Mouse (Mus musculus) limb, embryonic 12.5 days (tissue): ENCODE results near the gene Atf7. TPM values are rescaled to one million over a fixed set of nuclear protein-coding genes. Genes with fewer than 3 reads are reported as not detected.
A peak's percentile ranks its signal among the peaks of the same experiment; 100 is the strongest.
"Not testable (repeated sequence)": the region's sequence is repeated elsewhere in the genome, so short reads cannot be mapped to it uniquely, and the experiment has no call there.

Experiments
- ATAC-seq: fragments of 200-750 bp; cut with Nextera tagmentation; 2 replicates; pipeline ENCODE4 v1.8.0; 2017; ENCODE audit warnings: low read depth, moderate TSS enrichment; ENCODE audit not compliant: insufficient number of reproducible peaks, insufficient read depth, low FRiP score, low TSS enrichment
- H3K27ac ChIP-seq: fragments of 300-500 bp; sonication (generic); 2 replicates; pipeline ENCODE4 v1.5.1; 2016; ENCODE audit warnings: mild to moderate bottlenecking, moderate library complexity
- H3K27me3 ChIP-seq: fragments of 300-500 bp; sonication (generic); 2 replicates; pipeline ENCODE4 v1.6.1; 2016; ENCODE audit warnings: mild to moderate bottlenecking, moderate library complexity
- H3K36me3 ChIP-seq: fragments of 300-500 bp; sonication (generic); 2 replicates; pipeline ENCODE4 v1.6.1; 2016; ENCODE audit warnings: mild to moderate bottlenecking, moderate library complexity
- H3K4me1 ChIP-seq: fragments of 300-500 bp; sonication (generic); replicated peaks from 2 replicates; pipeline ENCODE4 v1.6.1; 2016
- H3K4me2 ChIP-seq: fragments of 300-500 bp; sonication (generic); 2 replicates; pipeline ENCODE4 v1.6.1; 2016; ENCODE audit warnings: mild to moderate bottlenecking, moderate library complexity
- H3K4me3 ChIP-seq: fragments of 300-500 bp; sonication (generic); replicated peaks from 2 replicates; pipeline ENCODE4 v1.5.1; 2016; ENCODE audit warnings: mild to moderate bottlenecking
- H3K9ac ChIP-seq: fragments of 300-500 bp; sonication (generic); replicated peaks from 2 replicates; pipeline ENCODE4 v1.6.1; 2016; ENCODE audit warnings: mild to moderate bottlenecking, moderate library complexity
- H3K9me3 ChIP-seq: fragments of 300-500 bp; sonication (generic); 2 replicates; pipeline ENCODE4 v1.6.1; 2016; ENCODE audit warnings: mild to moderate bottlenecking, moderate library complexity
- WGBS: fragments of 180-500 bp; shearing (Covaris S2); methylation state at CpG from one replicate; pipeline ENCODE4 v1.1.7; 2016; 5-methylcytosine and 5-hydroxymethylcytosine counted together
- polyA plus RNA-seq: library from polyadenylated mRNA; unstranded; fragments of >200 nt; fragmentation: Nextera tagmentation; extraction: Ambion mirVana; gene quantifications from 2 replicates; pipeline ENCODE4 v1.2.1, GENCODE M21; 2016

Gene Atf7
- polyA plus RNA-seq, 1 experiment from 2014 or later = 32.1 TPM

DNA sequence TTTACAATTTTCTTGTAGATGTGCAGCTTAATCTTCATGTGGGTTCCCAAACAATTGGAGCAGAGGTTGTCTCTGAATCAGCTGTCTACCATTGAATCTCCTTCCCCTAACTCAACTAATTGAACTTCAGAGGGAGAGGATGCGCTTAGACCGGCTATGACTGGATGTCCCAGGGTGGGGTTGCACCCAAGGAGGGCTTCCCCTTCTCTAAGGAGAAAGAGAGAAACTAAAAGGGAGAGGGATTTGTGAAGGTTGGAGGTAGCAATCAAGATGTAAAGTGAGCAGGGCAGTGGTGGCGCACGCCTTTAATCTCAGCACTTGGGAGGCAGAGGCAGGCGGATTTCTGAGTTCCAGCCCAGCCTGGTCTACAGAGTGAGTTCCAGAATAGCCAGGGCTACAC lies 5.8 kb downstream of the Atf7 start:
- no peak overlapping the region for H3K9ac ChIP-seq
- H3K4me3 ChIP-seq = no peak overlapping the region
- no peak overlapping the region for H3K4me2 ChIP-seq
- H3K27me3 ChIP-seq = no peaks in the 10 kb centered on the region
- H3K27ac ChIP-seq = no peak overlapping the region
- H3K36me3 ChIP-seq = peaks cover 11% of the 10 kb centered on the region; the same call in 1 of the 2 replicates
- 98% methylated on average over 5 of the region's 5 CpGs for WGBS
- ATAC-seq = no peak
- H3K4me1 ChIP-seq = peaks cover 10% of the 10 kb centered on the region
- H3K9me3 ChIP-seq = no peaks in the 10 kb centered on the region

DNA sequence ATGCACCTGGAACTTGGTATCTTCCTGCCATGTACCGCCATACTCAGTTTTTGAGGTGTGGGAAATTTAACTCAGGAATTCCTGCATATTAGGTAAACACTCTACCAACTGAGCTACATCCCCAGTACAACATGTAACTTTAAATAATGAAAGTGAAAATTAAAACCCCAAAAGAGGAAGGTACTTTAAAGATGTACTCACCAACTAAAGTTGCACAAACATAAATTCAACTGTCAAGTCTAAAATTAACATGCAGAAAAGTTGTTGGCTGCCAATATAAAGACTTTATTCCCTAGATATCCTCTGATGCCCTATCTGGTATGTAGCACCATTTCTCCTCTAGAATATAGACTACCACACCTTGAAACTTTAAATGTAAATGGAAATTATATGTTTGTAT lies 7.6 kb downstream of the Atf7 start:
- H3K4me3 ChIP-seq = no peak overlapping the region
- peaks cover 11% of the 10 kb centered on the region; the same call in 1 of the 2 replicates for H3K36me3 ChIP-seq
- H3K4me1 ChIP-seq = no peaks in the 10 kb centered on the region; the same call in 1 of the 2 replicates
- H3K9ac ChIP-seq = no peak overlapping the region
- ATAC-seq = no peak
- no peak overlapping the region for H3K4me2 ChIP-seq
- no peak overlapping the region for H3K27ac ChIP-seq
- no peaks in the 10 kb centered on the region for H3K27me3 ChIP-seq
- 97% methylated on average over 1 of the region's 1 CpGs for WGBS
- no peaks in the 10 kb centered on the region for H3K9me3 ChIP-seq

DNA sequence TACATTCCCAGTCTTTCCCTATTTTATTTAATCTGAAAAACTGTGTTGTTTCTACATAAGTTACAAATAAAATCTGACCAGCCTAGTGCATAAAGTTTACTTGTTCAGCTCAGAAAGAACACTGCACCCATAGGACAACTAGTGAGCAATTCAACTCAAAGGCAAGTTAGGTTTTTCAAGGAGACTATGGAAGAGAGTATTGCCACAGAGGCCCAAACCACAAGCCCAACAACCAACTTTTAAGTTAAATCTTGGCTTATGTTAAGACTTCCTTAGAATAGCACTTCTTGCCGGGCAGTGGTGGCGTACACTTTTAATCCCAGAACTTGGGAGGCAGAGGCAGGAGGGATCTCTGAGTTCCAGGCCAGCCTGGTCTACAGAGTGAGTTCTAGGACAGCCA lies 9.1 kb downstream of the Atf7 start:
- no peak overlapping the region for H3K4me3 ChIP-seq
- ATAC-seq = no peak
- 93% methylated on average over 2 of the region's 2 CpGs for WGBS
- peaks cover 11% of the 10 kb centered on the region; the same call in 1 of the 2 replicates for H3K36me3 ChIP-seq
- H3K4me1 ChIP-seq = 0 out of 2 replicates have a peak, but pooled peaks cover 2% of the 10 kb centered on the region
- H3K9me3 ChIP-seq = no peaks in the 10 kb centered on the region
- H3K27ac ChIP-seq = no peak overlapping the region
- no peaks in the 10 kb centered on the region for H3K27me3 ChIP-seq
- no peak overlapping the region for H3K9ac ChIP-seq
- H3K4me2 ChIP-seq = no peak overlapping the region

DNA sequence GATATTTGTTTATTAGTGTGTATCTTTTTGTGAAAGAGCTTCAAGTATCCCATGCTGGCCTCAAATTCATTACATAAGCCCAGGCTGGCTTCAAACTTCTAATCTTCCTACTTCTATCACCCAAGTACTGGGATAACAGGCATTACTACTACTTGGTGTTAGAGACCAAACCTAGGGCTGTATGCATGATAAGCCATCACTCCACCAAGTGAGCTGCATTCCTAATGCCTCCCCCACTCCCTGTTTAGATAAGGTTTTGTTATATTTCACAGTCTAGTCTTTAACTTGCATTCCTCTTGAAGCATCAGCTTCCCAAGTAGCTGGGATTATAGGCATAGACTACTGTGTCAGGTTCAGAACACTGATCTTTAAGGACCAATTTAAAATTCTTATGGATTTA lies 11.0 kb downstream of the Atf7 start:
- no peak overlapping the region for H3K27ac ChIP-seq

DNA sequence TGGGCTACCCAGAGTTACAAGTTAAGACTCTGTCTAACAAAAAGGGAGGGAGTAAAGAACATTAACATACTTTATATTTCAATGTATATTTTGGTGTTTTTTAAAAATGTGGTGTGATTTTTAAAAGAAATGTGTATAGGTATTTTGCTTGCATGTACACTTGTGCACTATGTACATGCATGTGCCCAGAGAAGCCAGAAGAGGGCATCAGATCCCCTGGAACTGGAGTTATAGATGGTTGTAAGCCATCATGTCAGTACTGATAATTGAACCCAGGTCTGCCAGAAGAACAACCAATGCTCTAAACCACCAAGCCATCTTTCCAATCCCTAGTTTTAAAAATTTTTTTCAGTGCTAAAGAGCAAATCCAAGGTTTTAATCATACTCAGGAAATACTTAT lies 12.3 kb downstream of the Atf7 start:
- Histone ChIP-seq H3K36me3 (no peaks in the 10 kb centered on the region), H3K9ac (no peak overlapping the region), H3K27me3 (no peaks in the 10 kb centered on the region), H3K4me2 (no peak overlapping the region), H3K9me3 (no peaks in the 10 kb centered on the region), H3K4me1 (0 out of 2 replicates have a peak, but pooled peaks cover 2% of the 10 kb centered on the region), H3K27ac (no peak overlapping the region), H3K4me3 (no peak overlapping the region)
- ATAC-seq = no peak

More for the DNA sequence above, 11.0 kb downstream of the Atf7 start:
- no peak overlapping the region for H3K9ac ChIP-seq
- no peaks in the 10 kb centered on the region for H3K9me3 ChIP-seq
- no peaks in the 10 kb centered on the region for H3K36me3 ChIP-seq
- no peak for ATAC-seq
- 0 out of 2 replicates have a peak, but pooled peaks cover 2% of the 10 kb centered on the region for H3K4me1 ChIP-seq
- no peak overlapping the region for H3K4me3 ChIP-seq
- no peaks in the 10 kb centered on the region for H3K27me3 ChIP-seq
- H3K4me2 ChIP-seq = no peak overlapping the region

DNA sequence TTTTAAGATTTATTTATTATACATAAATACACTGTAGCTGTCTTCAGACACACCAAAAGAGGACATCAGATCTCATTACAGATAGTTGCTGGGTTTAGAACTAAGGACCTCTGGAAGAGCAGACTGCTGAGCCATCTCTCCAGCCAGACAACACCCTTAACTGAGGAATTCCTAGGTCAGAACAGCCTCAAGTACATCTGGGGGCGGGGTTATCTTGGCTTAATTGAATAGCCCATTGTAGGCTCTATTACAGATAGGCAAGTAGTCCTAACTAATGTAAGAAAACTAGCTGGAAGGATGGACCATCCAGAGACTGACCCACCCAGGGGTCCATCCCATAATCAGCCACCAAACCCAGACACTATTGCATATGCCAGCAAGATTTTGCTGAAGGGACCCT lies 16.7 kb downstream of the Atf7 start:
- not testable (repeated sequence) for H3K4me1 ChIP-seq, H3K27ac ChIP-seq

DNA sequence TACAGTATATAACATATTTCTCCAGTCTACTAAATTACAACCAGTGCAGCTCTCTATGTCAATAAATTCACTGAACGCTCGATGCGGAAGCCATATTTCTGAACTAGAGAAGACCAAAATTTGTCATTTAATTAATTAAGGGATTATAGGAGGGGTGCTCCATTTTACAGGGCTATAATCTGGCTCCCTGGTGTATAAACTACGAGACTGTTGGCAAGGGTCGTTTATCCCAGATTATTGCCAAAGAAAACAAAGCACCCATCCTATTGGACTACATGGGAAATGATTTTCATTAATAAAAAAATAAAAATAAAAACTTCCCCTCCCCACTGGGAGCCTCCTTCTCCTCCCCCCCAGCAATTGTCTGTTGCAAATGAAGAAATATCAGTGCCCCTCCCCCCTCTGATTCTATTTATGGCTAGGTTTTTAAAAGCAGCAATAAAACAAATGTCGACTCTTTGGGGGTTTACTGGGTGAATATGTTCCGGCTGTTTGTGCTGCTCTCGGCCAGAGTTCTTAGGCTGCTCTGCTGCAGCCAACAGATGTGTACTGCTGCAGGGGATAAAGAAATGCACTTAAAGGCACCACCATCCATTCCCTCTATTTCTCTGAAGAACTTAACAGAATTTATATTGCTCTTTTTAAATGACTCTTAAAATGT lies 31.1 kb downstream of the Atf7 start:
- Histone ChIP-seq H3K4me1 (peaks cover 23% of the 10 kb centered on the region), H3K4me3 (no peak overlapping the region), H3K36me3 (peaks cover 5% of the 10 kb centered on the region; the same call in 1 of the 2 replicates), H3K9ac (no peak overlapping the region), H3K9me3 (no peaks in the 10 kb centered on the region), H3K27me3 (no peaks in the 10 kb centered on the region), H3K4me2 (peak overlapping the region; percentile 46), H3K27ac (peak overlapping the region; percentile 51; the same call in 1 of the 2 replicates)
- no peak; the same call in 1 of the 2 replicates for ATAC-seq
- WGBS = 13% methylated on average over 8 of the region's 8 CpGs

More for the DNA sequence above, 16.7 kb downstream of the Atf7 start:
- H3K36me3 ChIP-seq, H3K9me3 ChIP-seq, H3K4me2 ChIP-seq, ATAC-seq, H3K27me3 ChIP-seq, H3K9ac ChIP-seq, H3K4me3 ChIP-seq: not testable (repeated sequence)
- 66% methylated on average over 1 of the region's 1 CpGs for WGBS

DNA sequence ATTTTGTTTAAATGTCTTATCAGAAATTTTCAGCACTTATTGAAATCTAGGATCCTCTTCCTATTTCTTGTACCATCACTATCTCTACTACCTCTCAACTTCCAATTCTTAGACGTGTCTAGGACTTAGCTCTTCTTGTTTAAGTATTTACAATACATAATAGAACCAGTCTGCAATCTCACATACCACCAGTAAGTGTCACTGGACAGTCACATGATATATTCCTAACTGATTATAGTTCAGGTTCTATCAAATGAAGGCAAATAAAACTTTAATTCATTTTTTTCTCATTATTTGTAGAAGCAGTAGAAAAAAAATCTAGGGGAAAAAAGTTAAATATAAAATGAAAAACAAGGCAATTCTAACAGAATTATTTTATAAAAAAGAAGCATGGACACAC lies 32.6 kb downstream of the Atf7 start:
- no peaks in the 10 kb centered on the region for H3K27me3 ChIP-seq
- no peak overlapping the region for H3K4me2 ChIP-seq
- no peak overlapping the region for H3K4me3 ChIP-seq
- H3K4me1 ChIP-seq = peaks cover 23% of the 10 kb centered on the region
- no peak for ATAC-seq
- no peak overlapping the region for H3K27ac ChIP-seq
- no peaks in the 10 kb centered on the region for H3K9me3 ChIP-seq
- H3K36me3 ChIP-seq = peaks cover 5% of the 10 kb centered on the region; the same call in 1 of the 2 replicates
- WGBS = 61% methylated on average over 1 of the region's 1 CpGs
- H3K9ac ChIP-seq = no peak overlapping the region

DNA sequence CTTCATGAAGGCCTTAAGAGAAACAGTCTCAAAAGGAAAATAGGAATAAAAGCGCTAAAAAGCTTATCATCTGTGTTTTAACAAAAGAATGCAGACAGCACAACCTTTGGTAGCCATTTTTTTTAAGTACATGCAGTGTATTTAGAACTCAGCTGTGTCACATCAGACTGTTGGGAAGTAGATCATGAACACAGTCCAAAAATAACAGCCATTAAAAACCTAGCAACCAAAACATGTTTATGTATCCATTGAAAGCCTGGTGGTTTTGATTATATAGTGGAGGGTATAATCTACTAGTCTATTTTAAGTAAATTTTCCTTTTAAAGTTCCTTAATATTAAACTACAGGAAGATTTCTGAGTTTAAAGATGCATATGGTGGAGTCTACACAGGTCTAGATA lies 34.7 kb downstream of the Atf7 start:
- WGBS = 80% methylated on average over 1 of the region's 1 CpGs

DNA sequence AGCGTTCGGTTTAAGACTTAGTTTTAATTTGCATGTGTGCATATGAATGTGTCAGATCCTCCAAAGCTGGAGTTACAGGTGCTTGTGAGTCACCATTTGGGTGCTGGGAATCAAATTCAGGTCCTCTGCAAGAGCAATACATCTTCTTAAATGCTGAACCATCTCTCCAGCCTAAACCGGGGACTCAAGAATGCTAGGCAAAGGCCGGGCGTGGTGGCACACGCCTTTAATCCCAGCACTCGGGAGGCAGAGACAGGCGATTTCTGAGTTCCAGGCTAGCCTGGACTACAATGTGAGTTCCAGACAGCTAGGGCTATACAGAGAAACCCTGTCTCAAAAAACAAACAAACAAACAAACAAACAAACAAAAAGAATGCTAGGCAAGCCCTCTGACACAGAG lies 35.4 kb downstream of the Atf7 start:
- H3K36me3 ChIP-seq = peaks cover 5% of the 10 kb centered on the region; the same call in 1 of the 2 replicates
- no peak overlapping the region for H3K4me2 ChIP-seq
- no peak for ATAC-seq
- H3K27me3 ChIP-seq = no peaks in the 10 kb centered on the region
- no peaks in the 10 kb centered on the region for H3K9me3 ChIP-seq
- WGBS = 94% methylated on average over 8 of the region's 8 CpGs
- H3K9ac ChIP-seq = no peak overlapping the region
- no peak overlapping the region for H3K4me3 ChIP-seq
- H3K4me1 ChIP-seq = peaks cover 21% of the 10 kb centered on the region
- H3K27ac ChIP-seq = no peak overlapping the region

More for the DNA sequence above, 34.7 kb downstream of the Atf7 start:
- Histone ChIP-seq H3K27me3 (no peaks in the 10 kb centered on the region), H3K4me3 (no peak overlapping the region), H3K4me1 (peaks cover 24% of the 10 kb centered on the region), H3K9me3 (no peaks in the 10 kb centered on the region), H3K4me2 (no peak overlapping the region), H3K27ac (no peak overlapping the region), H3K9ac (no peak overlapping the region), H3K36me3 (peaks cover 5% of the 10 kb centered on the region; the same call in 1 of the 2 replicates)
- no peak for ATAC-seq

DNA sequence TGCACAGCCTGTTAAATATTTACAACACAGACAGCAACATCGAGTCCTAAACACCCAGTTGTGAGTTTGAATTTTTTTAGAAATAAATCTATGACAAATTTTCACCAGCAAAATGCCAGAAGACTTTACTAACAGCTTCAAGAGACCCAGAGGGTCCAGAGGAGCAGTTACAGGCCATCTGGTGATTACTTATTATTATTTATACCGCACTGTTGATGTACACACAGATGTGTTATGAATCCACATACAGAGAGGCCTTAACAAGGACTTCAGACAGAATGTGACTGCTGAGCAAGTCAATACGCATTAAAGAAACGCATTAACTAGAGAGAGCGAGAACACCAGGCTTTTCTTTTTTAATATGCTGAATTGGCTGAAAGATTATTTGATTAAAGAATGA lies 39.8 kb downstream of the Atf7 start:
- H3K9me3 ChIP-seq = no peaks in the 10 kb centered on the region
- no peaks in the 10 kb centered on the region for H3K27me3 ChIP-seq
- WGBS = 77% methylated on average over 5 of the region's 5 CpGs
- H3K4me3 ChIP-seq = no peak overlapping the region
- H3K4me2 ChIP-seq = no peak overlapping the region
- H3K4me1 ChIP-seq = peaks cover 7% of the 10 kb centered on the region; the same call in 1 of the 2 replicates
- ATAC-seq = no peak
- peaks cover 5% of the 10 kb centered on the region; the same call in 1 of the 2 replicates for H3K36me3 ChIP-seq
- H3K27ac ChIP-seq = no peak overlapping the region
- H3K9ac ChIP-seq = no peak overlapping the region
